Mouse (Mus musculus) hindbrain, embryonic 13.5 days (tissue): ENCODE measurements around the gene Acot12. TPM values are rescaled to one million over a fixed set of nuclear protein-coding genes. Genes with fewer than 3 reads are reported as not detected.

Experiments
- ATAC-seq: fragments of 200-750 bp; cut with Nextera tagmentation; 2 replicates; pipeline ENCODE4 v1.8.0; 2017; ENCODE audit warnings: moderate TSS enrichment; ENCODE audit not compliant: low FRiP score
- H3K27ac ChIP-seq: fragments of 300-500 bp; sonication (generic); 2 replicates; pipeline ENCODE4 v1.5.1; 2015; ENCODE audit warnings: inconsistent platforms, mild to moderate bottlenecking, moderate library complexity
- H3K27me3 ChIP-seq: fragments of 300-500 bp; sonication (generic); 2 replicates; pipeline ENCODE4 v1.6.1; 2015; ENCODE audit warnings: mild to moderate bottlenecking, inconsistent platforms
- H3K36me3 ChIP-seq: fragments of 300-500 bp; sonication (generic); 2 replicates; pipeline ENCODE4 v1.6.1; 2015; ENCODE audit warnings: mild to moderate bottlenecking, inconsistent platforms
- H3K4me1 ChIP-seq: fragments of 300-500 bp; sonication (generic); replicated peaks from 2 replicates; pipeline ENCODE4 v1.6.1; 2015; ENCODE audit warnings: inconsistent platforms
- H3K4me2 ChIP-seq: fragments of 300-500 bp; sonication (generic); 2 replicates; pipeline ENCODE4 v1.6.1; 2015; ENCODE audit warnings: inconsistent platforms, mild to moderate bottlenecking, moderate library complexity
- H3K4me3 ChIP-seq: fragments of 300-500 bp; sonication (generic); 2 replicates; pipeline ENCODE4 v1.5.1; 2015; ENCODE audit warnings: mild to moderate bottlenecking, inconsistent platforms
- H3K9ac ChIP-seq: fragments of 300-500 bp; sonication (generic); 2 replicates; pipeline ENCODE4 v1.6.1; 2015; ENCODE audit warnings: mild to moderate bottlenecking, inconsistent platforms
- H3K9me3 ChIP-seq: fragments of 300-500 bp; sonication (generic); 2 replicates; pipeline ENCODE4 v1.6.1; 2016; ENCODE audit warnings: inconsistent platforms
- WGBS: fragments of 180-500 bp; shearing (Covaris S2); methylation state at CpG from one replicate; pipeline ENCODE4 v1.1.7; 2015; 5-methylcytosine and 5-hydroxymethylcytosine counted together
- polyA plus RNA-seq: library from polyadenylated mRNA; unstranded; fragments of >200 nt; fragmentation: Nextera tagmentation; extraction: Ambion mirVana; gene quantifications from 2 replicates; pipeline ENCODE4 v1.2.1, GENCODE M21; 2015

Gene Acot12
- polyA plus RNA-seq, 1 experiment from 2014 or later = not detected

GRCm38 (mm10) chr13:91737191-91737590 is 4.1 kb upstream of the Acot12 start:
- Histone ChIP-seq H3K27ac (no peak overlapping the region), H3K9ac (no peak overlapping the region), H3K4me2 (no peak overlapping the region), H3K4me1 (peaks cover 11% of the 10 kb centered on the region), H3K4me3 (no peak overlapping the region), H3K36me3 (no peaks in the 10 kb centered on the region), H3K9me3 (no peaks in the 10 kb centered on the region), H3K27me3 (peaks cover 8% of the 10 kb centered on the region)
- WGBS = 97% methylated on average over 1 of the region's 1 CpGs
- ATAC-seq = no peak

GRCm38 (mm10) chr13:91740851-91741250 is 461 bp upstream of the Acot12 start:
- Histone ChIP-seq H3K27ac (no peak overlapping the region), H3K27me3 (peaks cover 8% of the 10 kb centered on the region), H3K9me3 (no peaks in the 10 kb centered on the region), H3K4me2 (peak overlapping the region; percentile 71), H3K4me1 (peaks cover 11% of the 10 kb centered on the region), H3K9ac (peak overlapping the region; percentile 71; the same call in 1 of the 2 replicates), H3K4me3 (peak overlapping the region; percentile 43), H3K36me3 (no peaks in the 10 kb centered on the region)
- ATAC-seq = no peak
- WGBS = 71% methylated on average over 6 of the region's 6 CpGs

GRCm38 (mm10) chr13:91743180-91743579 is 1.9 kb downstream of the Acot12 start:
- 73% methylated on average over 3 of the region's 3 CpGs for WGBS
- Histone ChIP-seq H3K9ac (no peak overlapping the region), H3K9me3 (no peaks in the 10 kb centered on the region), H3K4me3 (no peak overlapping the region), H3K27ac (no peak overlapping the region), H3K36me3 (no peaks in the 10 kb centered on the region), H3K4me2 (no peak overlapping the region), H3K27me3 (peaks cover 8% of the 10 kb centered on the region), H3K4me1 (peaks cover 11% of the 10 kb centered on the region)
- 0 out of 2 replicates have a peak, but pooled peaks have one; percentile 50 for ATAC-seq

GRCm38 (mm10) chr13:91746470-91746869 is 5.2 kb downstream of the Acot12 start:
- Histone ChIP-seq H3K4me2 (no peak overlapping the region), H3K27me3 (peaks cover 3% of the 10 kb centered on the region), H3K9me3 (no peaks in the 10 kb centered on the region), H3K27ac (no peak overlapping the region), H3K36me3 (no peaks in the 10 kb centered on the region), H3K4me1 (peaks cover 5% of the 10 kb centered on the region), H3K9ac (no peak overlapping the region), H3K4me3 (no peak overlapping the region)
- 95% methylated on average over 5 of the region's 5 CpGs for WGBS
- ATAC-seq = no peak

- no peak for ATAC-seq
- H3K9ac ChIP-seq = no peak overlapping the region
- no peak overlapping the region for H3K4me2 ChIP-seq
- H3K27ac ChIP-seq = no peak overlapping the region
- no peaks in the 10 kb centered on the region for H3K36me3 ChIP-seq
- 90% methylated on average over 2 of the region's 2 CpGs for WGBS
- no peaks in the 10 kb centered on the region for H3K4me1 ChIP-seq
- H3K9me3 ChIP-seq = no peaks in the 10 kb centered on the region
- no peak overlapping the region for H3K4me3 ChIP-seq
- no peaks in the 10 kb centered on the region for H3K27me3 ChIP-seq
Observed at GRCm38 (mm10) chr13:91748401-91748800, 7.1 kb downstream of the Acot12 start.

GRCm38 (mm10) chr13:91749981-91750380 is 8.7 kb downstream of the Acot12 start:
- Histone ChIP-seq H3K4me1 (no peaks in the 10 kb centered on the region), H3K9ac (no peak overlapping the region), H3K36me3 (no peaks in the 10 kb centered on the region), H3K27me3 (no peaks in the 10 kb centered on the region), H3K9me3 (no peaks in the 10 kb centered on the region), H3K4me3 (no peak overlapping the region), H3K4me2 (no peak overlapping the region), H3K27ac (no peak overlapping the region)
- no peak for ATAC-seq
- WGBS = 86% methylated on average over 4 of the region's 4 CpGs

GRCm38 (mm10) chr13:91753724-91754123 is 12.4 kb downstream of the Acot12 start:
- no peak overlapping the region for H3K4me3 ChIP-seq
- no peaks in the 10 kb centered on the region for H3K36me3 ChIP-seq
- no peaks in the 10 kb centered on the region for H3K9me3 ChIP-seq
- H3K4me1 ChIP-seq = no peaks in the 10 kb centered on the region
- H3K27me3 ChIP-seq = no peaks in the 10 kb centered on the region
- WGBS = 57% methylated on average over 4 of the region's 4 CpGs
- H3K4me2 ChIP-seq = no peak overlapping the region
- ATAC-seq = no peak
- H3K9ac ChIP-seq = no peak overlapping the region
- no peak overlapping the region for H3K27ac ChIP-seq

- ATAC-seq = no peak
- Histone ChIP-seq H3K27me3 (no peaks in the 10 kb centered on the region), H3K4me3 (no peak overlapping the region), H3K9me3 (no peaks in the 10 kb centered on the region), H3K36me3 (no peaks in the 10 kb centered on the region), H3K4me1 (no peaks in the 10 kb centered on the region), H3K27ac (no peak overlapping the region), H3K4me2 (no peak overlapping the region), H3K9ac (no peak overlapping the region)
Observed at GRCm38 (mm10) chr13:91754762-91755161, 13.4 kb downstream of the Acot12 start.

- 84% methylated on average over 4 of the region's 4 CpGs for WGBS
- Histone ChIP-seq H3K9ac (no peak overlapping the region), H3K4me1 (no peaks in the 10 kb centered on the region), H3K27me3 (no peaks in the 10 kb centered on the region), H3K9me3 (no peaks in the 10 kb centered on the region), H3K4me2 (no peak overlapping the region), H3K27ac (no peak overlapping the region), H3K36me3 (no peaks in the 10 kb centered on the region), H3K4me3 (no peak overlapping the region)
- no peak for ATAC-seq
Observed at GRCm38 (mm10) chr13:91756230-91756629, 14.9 kb downstream of the Acot12 start.

- H3K9ac ChIP-seq = no peak overlapping the region
- ATAC-seq = no peak
- H3K4me3 ChIP-seq = no peak overlapping the region
- no peaks in the 10 kb centered on the region for H3K27me3 ChIP-seq
- H3K27ac ChIP-seq = no peak overlapping the region
- no peaks in the 10 kb centered on the region for H3K9me3 ChIP-seq
- H3K36me3 ChIP-seq = no peaks in the 10 kb centered on the region
- no peaks in the 10 kb centered on the region for H3K4me1 ChIP-seq
- 79% methylated on average over 7 of the region's 7 CpGs for WGBS
- no peak overlapping the region for H3K4me2 ChIP-seq
Observed at GRCm38 (mm10) chr13:91758316-91759048, 17.2 kb downstream of the Acot12 start.

GRCm38 (mm10) chr13:91759791-91760190 is 18.5 kb downstream of the Acot12 start:
- Histone ChIP-seq H3K27ac (no peak overlapping the region), H3K27me3 (no peaks in the 10 kb centered on the region), H3K9ac (no peak overlapping the region), H3K4me3 (no peak overlapping the region), H3K9me3 (no peaks in the 10 kb centered on the region), H3K4me2 (no peak overlapping the region), H3K36me3 (no peaks in the 10 kb centered on the region), H3K4me1 (no peaks in the 10 kb centered on the region)
- WGBS = 76% methylated on average over 8 of the region's 8 CpGs
- ATAC-seq = no peak

- ATAC-seq = no peak
- Histone ChIP-seq H3K36me3 (no peaks in the 10 kb centered on the region), H3K27me3 (no peaks in the 10 kb centered on the region), H3K4me3 (no peak overlapping the region), H3K4me2 (no peak overlapping the region), H3K4me1 (no peaks in the 10 kb centered on the region), H3K9me3 (no peaks in the 10 kb centered on the region), H3K9ac (no peak overlapping the region), H3K27ac (no peak overlapping the region)
- 92% methylated on average over 8 of the region's 8 CpGs for WGBS
Observed at GRCm38 (mm10) chr13:91760302-91761050, 19.2 kb downstream of the Acot12 start.
